ENCODE assay signal across 18 mouse cellular contexts in genomic region chr6:137386344-137386743, GRCm38 (mm10).
DNase-seq lines count a peak whose midpoint lies in the region; TF ChIP-seq lines count a peak whose summit lies in the region.
"Had no signal": no experiment of that assay in that cellular context is flagged by ENCODE, and none has a peak within 500 bp of the region (broad histone marks: within the 10 kb centered on the region; RNA-seq: fewer than 3 reads in every experiment).

No protein-coding gene starts in this region.

- TF ChIP-seq CTCF in bone marrow macrophage, adult 2 months (IDR thresholded peaks at IDR 0.05; ENCODE audit: low read depth, low read length), result no peak

- peaks cover 13% of the 10 kb centered on the region for H3K4me1 ChIP-seq in bone marrow macrophage, adult 2 months (ENCODE audit: control insufficient read depth, insufficient read depth, low read length)
- H3K4me1 ChIP-seq: embryonic facial prominence, embryonic 10.5 days; forebrain, embryonic 15.5 days; midbrain, embryonic 12.5 days had no signal

- no peak for TF ChIP-seq POLR2A in bone marrow macrophage, adult 2 months (IDR thresholded peaks at IDR 0.05; ENCODE audit: borderline replicate concordance, low read depth, low read length)

- no peak overlapping the region for H3K4me3 ChIP-seq in bone marrow macrophage, adult 2 months (ENCODE audit: insufficient read depth, low read length)
- H3K4me3 ChIP-seq: embryonic facial prominence, embryonic 10.5 days; erythroblast, embryonic 14.5 days; forebrain, embryonic 15.5 days; limb, embryonic 12.5 days; lung, embryonic 15.5 days; midbrain, embryonic 12.5 days had no signal

- intact Hi-C loops in heart, postnatal 36 days (cut with DNase I), result no loop called here

- H3K27ac ChIP-seq in bone marrow macrophage, adult 2 months (ENCODE audit: insufficient read depth, low read depth, low read length), result peak overlapping the region; percentile 73
- H3K27ac ChIP-seq: embryonic facial prominence, embryonic 10.5 days; forebrain, embryonic 15.5 days; limb, embryonic 12.5 days; lung, embryonic 15.5 days; midbrain, embryonic 12.5 days had no signal

- peak; percentile 41 for DNase-seq in layer of hippocampus, adult 9-11 months
- DNase-seq in layer of hippocampus, adult 8-10 months (ENCODE audit: low spot score in 2 of 2), result no peak
- DNase-seq in heart, postnatal 36 days, result peak; percentile 7 to 27
- peak; percentile 73 for DNase-seq in monocyte, adult 2 months (ENCODE audit: low read depth in 1 of 2, low spot score in 2 of 2)
- no peak for DNase-seq in testis, postnatal 10 days (ENCODE audit: low spot score)
- DNase-seq in frontal cortex, postnatal 10 days (ENCODE audit: low spot score in 2 of 2), result no peak
- DNase-seq: gastrocnemius, postnatal 10 days; kidney, adult 8-10 months; kidney, postnatal 36 days; right cerebral cortex, adult 18-20 months; thymus, adult 18-20 months had no signal

Comparison
In these comparisons a context has a peak if more than half of its experiments do, and no peak if none do; other contexts are left out.
1. DNase-seq: peak in layer of hippocampus, adult 9-11 months (single experiment), heart, postnatal 36 days (2 of 2) and monocyte, adult 2 months (2 of 2); none in layer of hippocampus, adult 8-10 months (0 of 2), testis, postnatal 10 days (single experiment) and frontal cortex, postnatal 10 days (0 of 2).